In the genomic region with DNA sequence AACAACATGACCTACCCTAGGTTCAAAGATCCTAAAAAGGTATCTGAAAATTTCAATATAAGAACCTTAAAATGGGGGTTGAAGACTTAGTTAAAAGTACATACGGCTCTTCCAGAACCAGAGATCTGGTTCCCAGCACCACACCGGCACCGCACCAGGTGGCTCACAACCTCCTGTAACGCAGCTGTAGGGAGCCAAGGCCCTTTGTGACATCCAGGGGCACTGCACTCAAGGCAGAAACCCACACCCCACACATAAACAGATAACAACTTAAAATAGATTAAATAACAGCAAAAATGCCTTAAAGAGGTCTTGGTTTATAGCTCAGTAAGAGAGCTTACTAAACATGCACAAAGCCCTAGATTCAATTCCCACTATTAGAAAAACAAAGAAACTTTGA, we compare ENCODE assay signal across 8 mouse cellular contexts. TPM values are rescaled to one million over a fixed set of nuclear protein-coding genes. Genes with fewer than 3 reads are reported as not detected.
A peak's percentile ranks its signal among the peaks of the same experiment; 100 is the strongest.
DNase-seq lines count a peak whose midpoint lies in the region; ATAC-seq and TF ChIP-seq lines count a peak whose summit lies in the region.

No protein-coding gene starts in this region.

- no peak for TF ChIP-seq RAD21 in CH12.LX (IDR thresholded peaks at IDR 0.05; ENCODE audit: low read depth, low read length)

- in situ Hi-C loops in CH12.LX (cut with MboI; ENCODE audit: low pct_ligation_motif_present, low pct_unique_long_range_greater_than_20kb, low sequenced_read_pairs), result no loop called here

- peaks cover 23% of the 10 kb centered on the region for H3K79me2 ChIP-seq in CH12.LX (replicated peaks; ENCODE audit: control insufficient read depth, extremely low read depth, insufficient read depth, poor library complexity, severe bottlenecking)

- dilution Hi-C loops in CH12.LX (cut with MboI; ENCODE audit: extremely low pct_ligation_motif_present, extremely low pct_unique_long_range_greater_than_20kb, low sequenced_read_pairs), result no loop called here

- H3K27ac ChIP-seq in heart, embryonic 13.5 days (replicated peaks), result no peak overlapping the region
- no peak overlapping the region for H3K27ac ChIP-seq in CH12.LX (ENCODE audit: insufficient read depth, low read depth)
- H3K27ac ChIP-seq in forebrain, embryonic 12.5 days, result no peak overlapping the region
- no peak overlapping the region for H3K27ac ChIP-seq in liver, embryonic 16.5 days (ENCODE audit: low read length)

- no peaks in the 10 kb centered on the region for H3K9me3 ChIP-seq in heart, embryonic 13.5 days
- no peaks in the 10 kb centered on the region for H3K9me3 ChIP-seq in CH12.LX (replicated peaks; ENCODE audit: low read length)
- no peaks in the 10 kb centered on the region for H3K9me3 ChIP-seq in forebrain, embryonic 12.5 days
- no peaks in the 10 kb centered on the region for H3K9me3 ChIP-seq in liver, embryonic 16.5 days (replicated peaks; ENCODE audit: control insufficient read depth, low read length)

- H3K27me3 ChIP-seq in heart, embryonic 13.5 days (replicated peaks), result 0 out of 2 replicates have a peak, but pooled peaks cover under 1% of the 10 kb centered on the region
- H3K27me3 ChIP-seq in CH12.LX (replicated peaks), result no peaks in the 10 kb centered on the region
- no peaks in the 10 kb centered on the region for H3K27me3 ChIP-seq in forebrain, embryonic 12.5 days
- no peaks in the 10 kb centered on the region for H3K27me3 ChIP-seq in liver, embryonic 16.5 days (ENCODE audit: control insufficient read depth, insufficient read depth, low read depth, low read length)

- peak overlapping the region; percentile 72 for H3K9ac ChIP-seq in heart, embryonic 13.5 days
- peak overlapping the region; percentile 40; the same call in 1 of the 2 replicates for H3K9ac ChIP-seq in CH12.LX (ENCODE audit: insufficient read depth, low read depth)
- peak overlapping the region; percentile 68 for H3K9ac ChIP-seq in forebrain, embryonic 12.5 days
- H3K9ac ChIP-seq in liver, embryonic 16.5 days (ENCODE audit: low read depth, low read length), result peak overlapping the region; percentile 28; the same call in 1 of the 2 replicates

- no peak for DNase-seq in heart, postnatal 10 days
- DNase-seq in CH12.LX (ENCODE audit: extremely low read depth), result peak; percentile 35
- DNase-seq in spleen, adult 12 weeks (ENCODE audit: low spot score), result no peak
- no peak for DNase-seq in cerebellum, postnatal 36 days

- TF ChIP-seq POLR2A in CH12.LX (IDR thresholded peaks at IDR 0.05; ENCODE audit: low read depth, low read length), result no peak

- 26% methylated on average over 4 of the region's 4 CpGs for WGBS in heart, embryonic 13.5 days
- WGBS in forebrain, embryonic 12.5 days, result 10% methylated on average over 4 of the region's 4 CpGs
- WGBS in liver, embryonic 16.5 days (ENCODE audit: insufficient replicate concordance), result 28% methylated on average over 4 of the region's 4 CpGs

- peaks cover 35% of the 10 kb centered on the region for H3K4me1 ChIP-seq in heart, embryonic 13.5 days
- peaks cover 0 to 28% of the 10 kb centered on the region in 2 experiments; a peak in 2 of 4 replicates for H3K4me1 ChIP-seq in CH12.LX (ENCODE audit: control insufficient read depth in 1 of 2, insufficient read depth in 2 of 2)
- peaks cover 37% of the 10 kb centered on the region for H3K4me1 ChIP-seq in forebrain, embryonic 12.5 days
- peaks cover 11% of the 10 kb centered on the region for H3K4me1 ChIP-seq in liver, embryonic 16.5 days (ENCODE audit: control insufficient read depth, low read depth, low read length)

- TF ChIP-seq CTCF in CH12.LX (conservative IDR thresholded peaks at IDR 0.05 in 1 of 2, IDR thresholded peaks at IDR 0.05 in 1 of 2; ENCODE audit: low read depth in 2 of 2, low read length in 2 of 2), result no peak

- peak overlapping the region; percentile 79 for H3K4me2 ChIP-seq in heart, embryonic 13.5 days
- H3K4me2 ChIP-seq in CH12.LX (ENCODE audit: insufficient read depth, low read depth, poor library complexity, severe bottlenecking), result peak overlapping the region; percentile 93
- H3K4me2 ChIP-seq in forebrain, embryonic 12.5 days, result peak overlapping the region; percentile 79
- peak overlapping the region; percentile 58 for H3K4me2 ChIP-seq in liver, embryonic 16.5 days (ENCODE audit: low read depth, low read length)

- ATAC-seq in heart, embryonic 13.5 days (ENCODE audit: extremely low read depth, insufficient number of reproducible peaks, low FRiP score, low TSS enrichment), result no peak
- no peak for ATAC-seq in forebrain, embryonic 12.5 days (ENCODE audit: low FRiP score)
- ATAC-seq in liver, embryonic 16.5 days (ENCODE audit: low read depth), result no peak
- ATAC-seq in frontal cortex, adult (ENCODE audit: low TSS enrichment), result no peak

- TF ChIP-seq EP300 in CH12.LX (IDR thresholded peaks at IDR 0.05; ENCODE audit: low read length), result no peak

- intact Hi-C loops in heart, postnatal 10 days (cut with DNase I), result loop anchor here (2.0 kb wide), 1 partner anchor 61 kb away; a partner anchor contains a TSS

- peaks cover 35% of the 10 kb centered on the region for H3K36me3 ChIP-seq in heart, embryonic 13.5 days
- H3K36me3 ChIP-seq in CH12.LX (replicated peaks in 1 of 2; ENCODE audit: control insufficient read depth in 1 of 2, insufficient read depth in 1 of 2, low read length in 1 of 2), result peaks cover 16 to 37% of the 10 kb centered on the region in 2 experiments
- peaks cover 28% of the 10 kb centered on the region for H3K36me3 ChIP-seq in forebrain, embryonic 12.5 days (replicated peaks)
- 0 out of 2 replicates have a peak, but pooled peaks cover 2% of the 10 kb centered on the region for H3K36me3 ChIP-seq in liver, embryonic 16.5 days (ENCODE audit: control insufficient read depth, insufficient read depth)

- peak overlapping the region; percentile 92 for H3K4me3 ChIP-seq in heart, embryonic 13.5 days
- H3K4me3 ChIP-seq in CH12.LX (replicated peaks in 1 of 3; ENCODE audit: low read depth in 2 of 3, low read length in 2 of 3, poor library complexity in 1 of 3), result peak overlapping the region; percentile 45 to 73 (median 68)
- H3K4me3 ChIP-seq in forebrain, embryonic 12.5 days (replicated peaks), result peak overlapping the region; percentile 51
- H3K4me3 ChIP-seq in liver, embryonic 16.5 days (ENCODE audit: low read depth, low read length), result peak overlapping the region; percentile 43

TF ChIP-seq in CH12.LX, 34 proteins besides CTCF, POLR2A, EP300 and RAD21:
- TF ChIP-seq SIN3A (IDR thresholded peaks at IDR 0.05; ENCODE audit: low read length) (peak; percentile 32; the same call in 1 of the 2 replicates), CHD1 (IDR thresholded peaks at IDR 0.05; ENCODE audit: low read depth, low read length) (peak; percentile 83; the same call in 1 of the 2 replicates), PAX5 (IDR thresholded peaks at IDR 0.05; ENCODE audit: low read length) (no peak)

RNA-seq across cellular contexts. Expression of a gene that starts 1.3 kb away (rescaled TPM):
- polyA plus RNA-seq in heart, embryonic 13.5 days (2015; fragmentation: Nextera tagmentation; extraction: Ambion mirVana), result 46.1 and 49.7 TPM in 2 replicates
- 10 to 100 TPM; 40.1 to 48.1 TPM for total RNA-seq in heart, postnatal 10 days (2021)
- total RNA-seq in CH12.LX (2012; rRNA removed) (20.4 and 23.6 TPM in 2 replicates), CH12.LX (2014; rRNA removed) (24.0 and 26.3 TPM in 2 replicates)
- 11.6 and 12.3 TPM in 2 replicates for polyA plus RNA-seq in CH12.LX (2012; ENCODE audit: insufficient read length, low read depth)
- polyA plus RNA-seq in forebrain, embryonic 12.5 days (2016; fragmentation: Nextera tagmentation; extraction: Ambion mirVana), result 160 and 165 TPM in 2 replicates
- polyA plus RNA-seq in liver, embryonic 16.5 days (2015; fragmentation: Nextera tagmentation; extraction: Ambion mirVana), result 12.0 and 13.5 TPM in 2 replicates

RNA-seq across cellular contexts. Expression of a gene that starts 27.4 kb away (rescaled TPM):
- 11.8 and 12.4 TPM in 2 replicates for polyA plus RNA-seq in heart, embryonic 13.5 days (2015; fragmentation: Nextera tagmentation; extraction: Ambion mirVana)
- total RNA-seq in heart, postnatal 10 days (2021), result 10 to 100 TPM; 11.6 to 11.8 TPM
- total RNA-seq in CH12.LX (2012; rRNA removed) (13.9 and 14.7 TPM in 2 replicates), CH12.LX (2014; rRNA removed) (18.2 and 19.3 TPM in 2 replicates)
- 11.8 and 13.0 TPM in 2 replicates for polyA plus RNA-seq in CH12.LX (2012; ENCODE audit: insufficient read length, low read depth)
- polyA plus RNA-seq in forebrain, embryonic 12.5 days (2016; fragmentation: Nextera tagmentation; extraction: Ambion mirVana), result 29.1 and 32.5 TPM in 2 replicates
- 6.4 and 8.4 TPM in 2 replicates for polyA plus RNA-seq in liver, embryonic 16.5 days (2015; fragmentation: Nextera tagmentation; extraction: Ambion mirVana)

RNA-seq across cellular contexts. Expression of a gene that starts 60.0 kb away (rescaled TPM):
- 6.9 and 7.9 TPM in 2 replicates for polyA plus RNA-seq in heart, embryonic 13.5 days (2015; fragmentation: Nextera tagmentation; extraction: Ambion mirVana)
- 10 to 100 TPM; 17.1 to 18.2 TPM for total RNA-seq in heart, postnatal 10 days (2021)
- 13.3 and 16.5 TPM in 2 replicates for total RNA-seq in CH12.LX (2012; rRNA removed)
- total RNA-seq in CH12.LX (2014; rRNA removed), result 17.3 and 22.0 TPM in 2 replicates
- polyA plus RNA-seq in CH12.LX (2012; ENCODE audit: insufficient read length, low read depth), result 9.4 and 11.7 TPM in 2 replicates
- polyA plus RNA-seq in forebrain, embryonic 12.5 days (2016; fragmentation: Nextera tagmentation; extraction: Ambion mirVana), result 32.1 and 36.5 TPM in 2 replicates
- polyA plus RNA-seq in liver, embryonic 16.5 days (2015; fragmentation: Nextera tagmentation; extraction: Ambion mirVana), result 3.8 and 4.7 TPM in 2 replicates
